Mouse (Mus musculus) erythroblast, adult 5-6 weeks (primary cell): ENCODE data around the gene Ap5b1. TPM values are rescaled to one million over a fixed set of nuclear protein-coding genes. Genes with fewer than 3 reads are reported as not detected.

Experiments used
- ATAC-seq: replicated peaks from 2 replicates; pipeline ENCODE4 v1.8.0; 2016; ENCODE audit warnings: moderate number of reproducible peaks, mild to moderate bottlenecking, moderate TSS enrichment, inconsistent platforms; ENCODE audit not compliant: poor library complexity, low FRiP score, severe bottlenecking
- total RNA-seq, 2 experiments: library from RNA; stranded (forward) in 1 of 2; stranded (reverse) in 1 of 2; fragments of 150-400 nt in 1 of 2; fragments of 200-764, 138-1000 nt in 1 of 2; gene quantifications; 2 replicates each; pipeline versions ENCODE4 v1.2.3 to v1.2.4; 2015 to 2017; ENCODE audit warnings: low replicate concordance in 2 of 2

Gene Ap5b1
- 2.9 and 5.2 TPM in 2 replicates for total RNA-seq (2015; ENCODE audit: low replicate concordance)
- 1.8 and 4.7 TPM in 2 replicates for total RNA-seq (2017; ENCODE audit: low replicate concordance)

GRCm38 (mm10) chr19:5567534-5568469, at the start of gene Ap5b1:
Gene Ap5b1 (plus strand): TSS chr19:5568025.
- peak; percentile 68 for ATAC-seq

DNA sequence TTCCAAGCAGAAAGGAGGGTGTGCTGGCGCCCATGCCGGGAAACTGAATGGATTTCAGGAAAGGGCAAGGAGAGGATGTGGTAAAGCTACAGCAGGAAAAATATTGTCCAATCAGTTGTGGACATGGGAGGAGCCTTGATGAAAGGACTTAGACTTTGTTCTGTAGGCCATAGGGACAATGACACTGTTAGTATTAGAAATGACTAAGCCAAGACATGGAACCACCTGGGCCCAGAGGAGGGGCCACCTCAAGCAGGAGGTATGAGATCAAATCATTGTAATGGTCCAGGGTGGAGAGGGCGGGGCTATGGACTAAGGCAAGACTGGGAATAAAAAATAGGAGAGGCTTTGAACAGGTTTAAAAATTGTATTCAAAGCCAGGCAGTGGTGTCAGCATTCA, 49.1 kb upstream of the Ap5b1 start:
- ATAC-seq: no peak

DNA sequence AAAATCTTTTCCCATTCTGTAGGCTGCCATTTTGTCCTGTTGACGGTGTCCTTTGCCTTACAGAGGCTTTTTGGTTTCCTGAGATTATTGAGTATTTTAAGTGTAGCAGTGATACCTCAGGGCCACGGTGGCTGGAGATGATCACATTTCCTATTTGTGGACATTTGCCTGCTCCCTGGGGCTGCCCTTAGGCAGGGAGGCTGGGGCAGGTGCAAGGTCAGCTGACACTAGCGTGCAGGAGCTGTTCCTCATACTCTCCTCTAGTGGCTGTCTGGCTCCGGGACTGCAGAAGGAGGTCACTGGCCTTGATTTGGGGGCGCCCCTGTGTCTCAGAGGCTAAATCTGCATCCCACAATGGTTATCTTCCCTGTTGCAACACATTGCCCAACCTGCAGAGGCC, 42.6 kb upstream of the Ap5b1 start:
- no peak for ATAC-seq

DNA sequence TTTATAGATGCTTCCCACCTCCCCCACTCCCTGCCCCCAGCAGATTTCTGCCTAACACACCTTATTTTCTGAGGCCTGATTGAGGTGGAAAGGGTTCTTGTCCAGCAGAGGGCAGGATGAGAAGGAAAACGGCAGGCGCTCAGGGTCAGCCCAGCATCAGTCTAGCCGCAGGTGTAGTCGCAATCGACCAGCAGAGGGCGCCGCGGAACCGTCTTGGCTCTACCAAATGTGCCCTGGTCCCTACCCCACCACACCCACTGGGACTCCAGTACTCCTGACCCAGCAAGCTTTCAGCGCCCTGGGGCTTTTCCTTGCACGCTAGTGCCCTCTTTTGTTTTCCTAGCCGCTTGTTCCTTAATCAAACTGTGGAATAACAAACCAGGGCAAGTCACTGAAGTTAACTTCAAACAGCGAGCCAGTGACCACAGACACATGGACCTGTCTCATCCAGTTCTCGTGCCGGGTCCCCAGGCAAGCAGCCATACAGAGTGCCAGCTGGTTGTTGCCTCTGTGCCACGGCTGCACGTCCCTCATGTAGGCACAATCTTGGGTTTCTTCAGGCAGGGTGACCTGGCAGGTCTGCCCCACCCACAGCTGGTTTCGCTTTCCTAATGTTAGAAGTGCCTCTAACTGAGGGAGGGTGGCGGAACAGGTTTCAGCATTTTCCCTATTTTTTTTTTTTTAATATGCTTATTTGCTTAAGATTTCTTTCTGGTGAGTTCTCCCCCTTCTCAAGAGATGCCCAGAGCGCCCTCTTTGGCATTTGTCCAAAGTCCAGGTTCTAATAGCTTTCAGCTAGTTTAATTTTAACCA, 38.3 kb upstream of the Ap5b1 start:
- ATAC-seq: peak; percentile 97

GRCm38 (mm10) chr19:5530138-5530524, 37.7 kb upstream of the Ap5b1 start:
- no peak for ATAC-seq

- ATAC-seq: no peak
Measured at GRCm38 (mm10) chr19:5532520-5532919, 35.3 kb upstream of the Ap5b1 start.

GRCm38 (mm10) chr19:5538786-5539185, 29.0 kb upstream of the Ap5b1 start:
- no peak for ATAC-seq

DNA sequence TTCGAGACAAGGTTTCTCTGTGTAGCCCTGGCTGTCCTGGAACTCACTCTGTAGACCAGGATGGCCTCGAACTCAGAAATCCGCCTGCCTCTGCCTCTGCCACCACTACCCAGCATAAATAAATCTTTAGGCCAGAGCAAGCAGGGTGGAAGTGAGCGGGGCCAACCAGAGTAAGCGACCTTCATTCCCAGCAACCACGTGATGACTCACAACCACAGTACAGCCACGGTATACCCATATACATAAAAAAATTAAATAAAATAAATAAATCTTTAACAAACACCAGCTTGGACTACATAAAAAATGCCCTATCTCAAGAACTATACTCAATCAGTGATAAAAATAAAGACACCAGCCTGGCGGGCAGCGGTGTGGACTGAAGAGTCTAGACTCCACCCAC, 24.5 kb upstream of the Ap5b1 start:
- no peak for ATAC-seq

GRCm38 (mm10) chr19:5544031-5544430, 23.8 kb upstream of the Ap5b1 start:
- no peak for ATAC-seq

DNA sequence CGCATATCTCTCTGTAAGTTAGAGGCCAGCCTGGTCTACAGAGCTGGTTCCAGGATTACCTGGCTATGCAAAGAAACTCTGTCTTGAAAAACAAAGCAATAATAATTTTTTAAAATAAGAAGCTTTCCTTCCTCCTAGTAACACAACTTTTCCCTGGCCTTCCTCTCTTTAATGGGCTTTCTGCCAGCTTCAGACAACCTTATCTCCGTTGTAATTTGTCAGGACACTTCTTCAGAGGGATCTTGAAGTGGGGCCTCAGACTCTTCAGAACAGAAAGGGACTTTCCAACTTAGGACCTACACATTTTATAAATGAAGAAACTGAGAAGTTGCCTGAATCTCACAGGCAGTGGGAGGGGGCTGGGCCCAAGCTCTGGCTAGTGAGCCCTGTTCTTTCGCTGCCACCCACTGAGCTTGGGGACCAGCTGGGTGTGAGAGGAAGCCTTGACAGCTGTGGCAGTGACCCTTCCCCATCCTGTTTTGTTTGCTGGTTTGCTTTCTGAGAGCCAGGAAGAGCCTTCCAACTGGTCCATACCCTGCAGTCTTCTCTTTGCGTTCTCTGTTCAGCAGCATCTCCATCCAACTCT, 20.3 kb upstream of the Ap5b1 start:
- ATAC-seq: no peak

DNA sequence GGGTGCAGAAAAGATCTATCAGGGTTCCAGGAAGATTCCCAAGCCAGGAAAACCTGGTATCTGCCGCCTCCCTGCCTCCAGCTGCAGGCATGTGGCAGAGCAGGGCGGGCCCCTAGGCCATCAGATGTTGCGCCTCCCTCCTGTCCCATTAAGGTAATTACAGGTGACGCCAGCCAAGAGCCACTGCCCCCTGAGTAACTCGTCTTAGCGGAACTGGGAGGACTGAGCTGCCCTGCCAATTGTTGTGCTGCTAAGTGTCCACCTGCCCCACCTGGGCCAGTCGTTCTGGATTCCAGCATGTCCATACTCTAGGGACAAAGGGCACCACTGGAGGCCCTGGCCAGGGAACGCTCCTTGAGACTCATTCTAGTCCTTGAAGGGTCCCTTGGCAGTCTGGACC, 14.0 kb upstream of the Ap5b1 start:
- ATAC-seq: no peak

- no peak for ATAC-seq
Measured at GRCm38 (mm10) chr19:5554212-5554611, 13.6 kb upstream of the Ap5b1 start.

DNA sequence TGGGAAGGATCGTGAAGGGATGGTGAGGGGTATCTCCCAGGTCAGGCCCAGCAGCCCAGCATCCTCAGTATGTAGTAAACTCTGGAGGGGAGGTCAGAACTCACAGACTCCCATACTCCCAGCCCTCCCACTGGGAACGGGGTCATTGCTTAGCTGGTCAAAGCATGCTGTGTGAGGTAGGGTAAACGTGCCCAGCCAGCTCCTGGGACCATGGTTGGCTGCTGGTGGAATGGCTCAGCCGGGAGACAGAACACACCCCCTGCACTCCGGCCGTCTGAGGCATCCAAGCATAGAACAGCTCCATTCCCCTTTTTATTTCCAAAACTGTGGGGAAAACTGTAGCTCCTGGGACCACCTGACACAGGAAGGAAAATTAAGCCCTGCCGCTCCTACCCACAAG, 9.7 kb upstream of the Ap5b1 start:
- no peak for ATAC-seq

- no peak for ATAC-seq
Measured at GRCm38 (mm10) chr19:5558770-5559169, 9.1 kb upstream of the Ap5b1 start.

DNA sequence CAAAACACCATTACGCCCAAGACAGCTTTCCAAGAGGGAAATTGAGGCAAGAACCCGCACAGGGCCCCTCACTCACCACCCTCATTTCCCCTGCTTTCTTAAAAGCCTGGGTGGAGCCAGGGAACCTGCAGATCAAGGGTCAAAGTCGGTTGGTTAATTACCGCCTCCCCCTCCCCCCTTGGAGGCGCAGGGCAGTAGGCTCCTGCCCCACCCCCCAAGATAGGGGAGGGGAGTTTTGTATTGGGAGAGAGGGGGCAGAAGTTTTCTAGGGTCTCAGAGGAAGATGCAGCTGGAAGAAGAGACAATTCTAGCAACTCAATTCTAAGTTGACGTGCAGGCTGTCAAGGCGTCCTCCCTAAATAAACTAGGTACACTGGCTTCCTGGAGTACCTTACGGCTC, 8.6 kb upstream of the Ap5b1 start:
- ATAC-seq: no peak

GRCm38 (mm10) chr19:5559631-5560456, 8.0 kb upstream of the Ap5b1 start:
- ATAC-seq: no peak

DNA sequence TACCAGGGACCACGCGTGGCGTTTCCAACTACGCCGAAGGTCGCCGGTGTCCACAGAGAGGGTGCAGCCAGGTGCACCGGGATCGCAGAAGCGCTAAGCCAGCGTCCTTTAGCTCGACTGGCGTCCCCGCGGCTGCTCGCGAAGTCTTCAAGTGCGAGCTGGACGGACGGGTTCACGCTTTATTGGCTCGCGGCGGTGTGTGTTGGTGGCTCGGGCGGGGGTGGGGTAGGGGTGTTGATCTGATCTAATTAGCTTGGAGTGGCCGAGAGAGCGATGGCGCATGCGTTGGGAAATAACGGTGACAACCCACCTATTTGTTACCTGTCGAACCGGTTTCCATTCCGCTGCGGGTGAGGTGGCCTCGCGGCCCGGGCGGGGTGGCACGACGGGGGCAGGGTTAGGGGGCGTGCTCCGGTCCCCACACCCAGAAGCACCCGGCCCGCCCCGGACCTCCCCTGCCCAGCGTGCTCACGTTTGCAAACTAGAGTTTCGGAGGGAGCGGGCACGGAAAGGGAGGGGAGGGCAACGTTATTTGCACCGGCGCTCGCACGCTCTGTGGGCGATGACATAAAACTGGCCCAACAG, 7.3 kb upstream of the Ap5b1 start, which contains the start of gene Ovol1:
TSS of gene Ovol1 (minus strand) at position 190 of the 585 bp plus-strand sequence.
- ATAC-seq: no peak

- no peak for ATAC-seq
Measured at GRCm38 (mm10) chr19:5561252-5561790, 6.5 kb upstream of the Ap5b1 start.

- ATAC-seq: no peak
Measured at GRCm38 (mm10) chr19:5561886-5562285, 5.9 kb upstream of the Ap5b1 start.
